Mouse (Mus musculus): ENCODE measurements around the gene Ak5. TPM values are rescaled to one million over a fixed set of nuclear protein-coding genes. Genes with fewer than 3 reads are reported as not detected.

The Ak5 gene
- polyA plus RNA-seq, 1 experiment from 2014 or later, result 13.7 TPM

- Histone ChIP-seq H3K9me3 (no peaks in the 10 kb centered on the region), H3K9ac (no peak overlapping the region), H3K27me3 (replicated peaks) (no peaks in the 10 kb centered on the region), H3K36me3 (replicated peaks) (no peaks in the 10 kb centered on the region; the same call in 1 of the 2 replicates), H3K27ac (no peak overlapping the region), H3K4me1 (no peaks in the 10 kb centered on the region), H3K4me3 (no peak overlapping the region), H3K4me2 (no peak overlapping the region)
- no peak for ATAC-seq (replicated peaks)
- 93% methylated on average over 8 of the region's 8 CpGs for WGBS
These were observed 239.2 kb downstream of the Ak5 start for GRCm38 (mm10) chr3:152428925-152429324.

Other genes starting within 250 kb of the Ak5 start
- gene Pigk, start 45.7 kb upstream of the Ak5 start, polyA plus RNA-seq (2015; fragmentation: Nextera tagmentation; extraction: Ambion mirVana), result 49.1 and 53.0 TPM in 2 replicates